Mouse (Mus musculus) forebrain, embryonic 14.5 days (tissue): ENCODE data around the gene Minos1. TPM values are rescaled to one million over a fixed set of nuclear protein-coding genes. Genes with fewer than 3 reads are reported as not detected.
A peak's percentile ranks its signal among the peaks of the same experiment; 100 is the strongest.

Experiments
- ATAC-seq: fragments of 200-750 bp; cut with Nextera tagmentation; 2 replicates; pipeline ENCODE4 v1.8.0; 2017; ENCODE audit warnings: mild to moderate bottlenecking, moderate library complexity
- DNase-seq: peaks from one replicate; pipeline ENCODE4 v3.0.0-alpha.2; 2015; ENCODE audit warnings: low spot score
- H3K27ac ChIP-seq: fragments of 300-500 bp; sonication (generic); 2 replicates; pipeline ENCODE4 v1.5.1; 2014; ENCODE audit warnings: low read depth, mild to moderate bottlenecking, control low read depth, low read length, moderate library complexity
- H3K27me3 ChIP-seq: fragments of 300-500 bp; sonication (generic); replicated peaks from 2 replicates; pipeline ENCODE4 v1.6.1; 2014; ENCODE audit warnings: low read length, control low read depth, mixed read lengths; ENCODE audit not compliant: control insufficient read depth, insufficient read depth
- H3K36me3 ChIP-seq: fragments of 300-500 bp; sonication (generic); 2 replicates; pipeline ENCODE4 v1.6.1; 2014; ENCODE audit warnings: low read length, control low read depth; ENCODE audit not compliant: control insufficient read depth, insufficient read depth
- H3K4me1 ChIP-seq: fragments of 300-500 bp; sonication (generic); 2 replicates; pipeline ENCODE4 v1.6.1; 2014; ENCODE audit warnings: antibody characterized with exemption, low read length, control low read depth; ENCODE audit not compliant: control insufficient read depth, insufficient read depth
- H3K4me2 ChIP-seq: fragments of 300-500 bp; sonication (generic); 2 replicates; pipeline ENCODE4 v1.6.1; 2014; ENCODE audit warnings: mild to moderate bottlenecking, control low read depth, low read length
- H3K4me3 ChIP-seq: fragments of 300-500 bp; sonication (generic); 2 replicates; pipeline ENCODE4 v1.5.1; 2014; ENCODE audit warnings: low read depth, low read length, control low read depth
- H3K9ac ChIP-seq: fragments of 300-500 bp; sonication (generic); 2 replicates; pipeline ENCODE4 v1.6.1; 2014; ENCODE audit warnings: mild to moderate bottlenecking, low read length, control low read depth, moderate library complexity
- H3K9me3 ChIP-seq: fragments of 300-500 bp; sonication (generic); replicated peaks from 2 replicates; pipeline ENCODE4 v1.6.1; 2016; ENCODE audit warnings: low read length, control low read depth, mixed read lengths; ENCODE audit not compliant: control insufficient read depth
- WGBS: fragments of 180-500 bp; shearing (Covaris S2); extraction: QIAGEN DNeasy Blood & Tissue Kit; methylation state at CpG from one replicate; pipeline ENCODE4 v1.1.7; 2014; 5-methylcytosine and 5-hydroxymethylcytosine counted together
- polyA plus RNA-seq: library from polyadenylated mRNA; unstranded; fragments of >200 nt; fragmentation: Nextera tagmentation; extraction: Ambion mirVana; gene quantifications from 2 replicates; pipeline ENCODE4 v1.2.1, GENCODE M21; 2014

The Minos1 gene
- polyA plus RNA-seq, 1 experiment from 2014 or later = 472 TPM

DNA sequence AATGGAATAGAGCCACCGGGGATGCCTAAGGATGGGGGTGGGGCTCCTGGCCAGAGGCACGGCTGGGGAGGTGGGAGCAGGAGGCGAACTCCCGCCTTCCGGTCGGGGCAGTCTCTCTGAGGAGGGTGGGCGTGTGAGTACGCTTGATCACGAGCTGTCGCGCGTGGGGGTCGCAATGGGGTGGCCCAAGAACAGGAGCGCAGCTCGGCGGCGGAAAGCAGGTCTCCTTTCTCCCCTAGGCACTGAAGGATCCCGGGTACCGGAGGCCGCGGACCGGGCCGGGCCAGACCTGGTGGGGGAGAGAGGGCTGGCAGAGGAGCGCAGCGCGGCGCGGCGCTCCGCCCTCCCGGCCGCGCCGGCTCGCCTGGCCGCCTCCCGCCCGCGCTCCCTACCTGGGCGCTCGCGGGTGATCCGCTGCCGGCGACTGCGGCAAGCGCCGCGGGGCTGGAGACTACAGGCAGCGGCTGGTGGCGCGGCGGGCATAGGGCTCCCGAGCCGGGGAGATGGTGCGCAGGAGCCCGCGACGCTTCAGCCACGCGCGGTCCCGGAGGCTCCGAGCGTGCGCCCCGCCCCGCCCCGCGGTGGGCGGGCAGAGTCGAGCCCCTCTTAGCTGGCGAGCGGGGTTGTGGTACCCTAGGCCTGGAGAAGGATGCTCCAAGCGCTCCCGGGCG, 55.7 kb downstream of the Minos1 start, which contains the start of gene Htr6:
Gene Htr6 (minus strand): TSS at position 530 of the 671 bp plus-strand sequence.
- peaks cover 40% of the 10 kb centered on the region for H3K27me3 ChIP-seq
- H3K4me3 ChIP-seq = peak within 1 kb of the TSS; percentile 52
- no peak within 1 kb of the TSS for H3K27ac ChIP-seq
- peak within 1 kb of the TSS; percentile 87 for H3K4me2 ChIP-seq
- peaks cover 3% of the 10 kb centered on the region; the same call in 1 of the 2 replicates for H3K4me1 ChIP-seq
- no peaks in the 10 kb centered on the region for H3K9me3 ChIP-seq
- no peaks in the 10 kb centered on the region for H3K36me3 ChIP-seq
- DNase-seq (peak; percentile 34), ATAC-seq (0 out of 2 replicates have a peak, but pooled peaks have one; percentile 49)
- peak within 1 kb of the TSS; percentile 54 for H3K9ac ChIP-seq
- under 1% methylated on average over 71 of the region's 77 CpGs for WGBS

DNA sequence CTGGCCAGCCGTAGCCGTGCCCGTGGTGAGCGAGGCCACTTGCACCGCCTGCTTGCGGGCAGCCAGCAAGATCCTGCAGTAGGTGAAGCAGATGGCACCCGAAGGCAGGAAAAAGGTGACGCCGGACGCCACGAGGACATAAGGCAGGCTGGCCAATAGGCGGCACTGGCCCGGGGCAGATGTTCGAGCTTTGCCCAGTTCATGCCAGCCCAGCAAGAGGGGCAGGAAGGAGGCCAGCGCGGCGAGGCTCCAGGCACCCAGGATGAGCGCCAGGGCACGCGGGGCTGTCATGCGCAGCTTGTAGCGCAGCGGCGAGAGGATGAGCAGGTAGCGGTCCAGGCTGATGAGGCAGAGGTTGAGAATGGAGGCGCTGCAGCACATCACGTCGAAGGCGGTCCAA, 56.9 kb downstream of the Minos1 start:
- Histone ChIP-seq H3K27me3 (peaks cover 40% of the 10 kb centered on the region), H3K4me3 (peak overlapping the region; percentile 52), H3K4me2 (peak overlapping the region; percentile 87; the same call in 1 of the 2 replicates), H3K4me1 (peaks cover 3% of the 10 kb centered on the region; the same call in 1 of the 2 replicates), H3K27ac (no peak overlapping the region), H3K36me3 (no peaks in the 10 kb centered on the region), H3K9ac (no peak overlapping the region), H3K9me3 (no peaks in the 10 kb centered on the region)
- ATAC-seq (no peak), DNase-seq (no peak)
- WGBS = 15% methylated on average over 29 of the region's 29 CpGs

- ATAC-seq = peak; percentile 50; the same call in 1 of the 2 replicates
- Histone ChIP-seq H3K9ac (no peak overlapping the region), H3K27me3 (peaks cover 4% of the 10 kb centered on the region), H3K9me3 (no peaks in the 10 kb centered on the region), H3K4me1 (no peaks in the 10 kb centered on the region), H3K4me3 (no peak overlapping the region), H3K4me2 (no peak overlapping the region), H3K27ac (no peak overlapping the region), H3K36me3 (no peaks in the 10 kb centered on the region)
- peak; percentile 53 for DNase-seq
- 29% methylated on average over 4 of the region's 4 CpGs for WGBS
Observed at GRCm38 (mm10) chr4:139068287-139068686, 62.6 kb downstream of the Minos1 start.

GRCm38 (mm10) chr4:139064831-139065230, 66.1 kb downstream of the Minos1 start:
- WGBS = 86% methylated on average over 5 of the region's 5 CpGs
- H3K27me3 ChIP-seq = no peaks in the 10 kb centered on the region; the same call in 1 of the 2 replicates
- no peak overlapping the region for H3K4me2 ChIP-seq
- DNase-seq (no peak), ATAC-seq (no peak)
- H3K27ac ChIP-seq = no peak overlapping the region
- no peak overlapping the region for H3K4me3 ChIP-seq
- H3K9me3 ChIP-seq = no peaks in the 10 kb centered on the region
- no peaks in the 10 kb centered on the region for H3K4me1 ChIP-seq
- H3K36me3 ChIP-seq = no peaks in the 10 kb centered on the region
- H3K9ac ChIP-seq = no peak overlapping the region

- H3K27me3 ChIP-seq = no peaks in the 10 kb centered on the region; the same call in 1 of the 2 replicates
- H3K4me2 ChIP-seq = no peak overlapping the region
- H3K4me3 ChIP-seq = no peak overlapping the region
- WGBS = 10% methylated on average over 7 of the region's 7 CpGs
- ATAC-seq (no peak), DNase-seq (peak; percentile 33)
- peaks cover 15% of the 10 kb centered on the region for H3K4me1 ChIP-seq
- no peak overlapping the region for H3K27ac ChIP-seq
- no peaks in the 10 kb centered on the region for H3K9me3 ChIP-seq
- H3K36me3 ChIP-seq = no peaks in the 10 kb centered on the region
- no peak overlapping the region for H3K9ac ChIP-seq
Observed at GRCm38 (mm10) chr4:139059569-139059968, 71.3 kb downstream of the Minos1 start.

DNA sequence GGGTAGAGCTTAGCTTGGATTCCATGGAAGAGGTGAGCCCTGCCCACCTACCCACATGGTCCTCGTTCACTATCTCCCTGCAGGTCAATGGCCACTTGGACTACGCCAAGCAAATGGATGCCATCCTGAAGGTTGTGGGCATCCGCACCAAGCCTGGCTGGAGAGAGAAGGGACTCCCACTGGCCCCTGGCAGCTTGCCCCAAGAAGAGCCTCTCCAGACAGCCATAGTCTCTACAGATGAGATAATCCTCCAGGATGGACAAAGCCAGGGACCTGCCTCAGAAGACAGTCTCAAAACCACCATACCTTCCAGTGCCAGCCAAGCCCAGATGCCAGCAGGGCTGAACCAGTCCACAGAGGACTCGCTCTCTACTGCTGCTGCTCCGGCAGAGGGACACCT, 72.9 kb downstream of the Minos1 start:
- H3K4me2 ChIP-seq = no peak overlapping the region
- no peak for DNase-seq
- WGBS = 92% methylated on average over 5 of the region's 5 CpGs

DNA sequence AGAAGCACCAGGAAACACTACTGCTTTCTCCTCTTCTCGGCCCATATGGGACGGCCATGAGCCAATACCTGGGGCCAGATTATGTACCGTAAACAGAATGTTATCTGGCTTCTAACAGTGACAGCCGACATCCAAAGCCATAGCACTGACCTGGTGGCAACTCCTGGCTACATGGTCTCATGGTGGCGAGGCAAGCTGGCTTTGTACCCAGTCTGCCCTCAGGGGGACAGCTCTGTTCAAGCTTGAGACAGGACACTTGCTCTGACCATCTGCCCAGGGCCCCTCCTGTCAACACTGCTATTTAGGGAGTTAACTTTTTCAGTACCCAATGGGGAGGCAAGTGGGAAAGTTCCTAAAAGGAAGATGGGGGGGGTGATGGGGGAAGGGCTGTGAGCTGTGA, 73.6 kb downstream of the Minos1 start:
- no peak overlapping the region for H3K4me2 ChIP-seq
- no peak overlapping the region for H3K27ac ChIP-seq
- 0 out of 2 replicates have a peak, but pooled peaks cover 5% of the 10 kb centered on the region for H3K27me3 ChIP-seq
- no peak for ATAC-seq
- 79% methylated on average over 5 of the region's 5 CpGs for WGBS
- no peaks in the 10 kb centered on the region for H3K36me3 ChIP-seq
- H3K4me3 ChIP-seq = no peak overlapping the region
- H3K4me1 ChIP-seq = peaks cover 27% of the 10 kb centered on the region
- no peak overlapping the region for H3K9ac ChIP-seq
- no peak for DNase-seq
- no peaks in the 10 kb centered on the region for H3K9me3 ChIP-seq

More for the DNA sequence above, 72.9 kb downstream of the Minos1 start:
- no peak for ATAC-seq
- no peaks in the 10 kb centered on the region for H3K36me3 ChIP-seq
- H3K4me3 ChIP-seq = no peak overlapping the region
- H3K27ac ChIP-seq = no peak overlapping the region
- no peaks in the 10 kb centered on the region for H3K9me3 ChIP-seq
- peaks cover 24% of the 10 kb centered on the region for H3K4me1 ChIP-seq
- H3K27me3 ChIP-seq = 0 out of 2 replicates have a peak, but pooled peaks cover 5% of the 10 kb centered on the region
- no peak overlapping the region for H3K9ac ChIP-seq

- DNase-seq (no peak), ATAC-seq (0 out of 2 replicates have a peak, but pooled peaks have one; percentile 9)
- Histone ChIP-seq H3K9ac (no peak overlapping the region), H3K4me2 (no peak overlapping the region), H3K27ac (peak overlapping the region; percentile 65), H3K4me3 (no peak overlapping the region), H3K9me3 (no peaks in the 10 kb centered on the region), H3K4me1 (peaks cover 30% of the 10 kb centered on the region), H3K27me3 (0 out of 2 replicates have a peak, but pooled peaks cover 5% of the 10 kb centered on the region), H3K36me3 (no peaks in the 10 kb centered on the region)
- WGBS = 58% methylated on average over 3 of the region's 3 CpGs
Observed at GRCm38 (mm10) chr4:139055744-139056143, 75.2 kb downstream of the Minos1 start.

DNA sequence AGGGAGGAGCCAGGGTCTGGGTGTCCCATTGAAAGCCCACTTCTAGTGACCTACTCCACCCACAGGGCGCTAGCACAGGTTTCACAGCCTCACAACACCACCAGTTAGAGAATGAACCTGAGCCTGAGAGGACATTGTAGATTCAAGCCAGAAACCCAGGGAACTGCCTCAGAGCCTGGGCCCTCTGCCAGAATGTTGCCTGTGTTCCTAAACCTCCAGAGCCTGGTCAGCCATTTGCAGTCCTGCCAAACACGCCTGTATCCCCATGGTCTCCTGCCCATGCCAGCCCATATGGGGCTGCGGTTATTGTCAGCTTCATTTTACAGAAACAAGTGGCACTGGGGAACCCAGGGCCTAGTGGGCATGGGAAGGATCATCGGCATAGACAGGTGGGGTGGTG, 75.6 kb downstream of the Minos1 start:
- Histone ChIP-seq H3K27me3 (0 out of 2 replicates have a peak, but pooled peaks cover 5% of the 10 kb centered on the region), H3K4me3 (no peak overlapping the region), H3K36me3 (no peaks in the 10 kb centered on the region), H3K9me3 (no peaks in the 10 kb centered on the region), H3K9ac (no peak overlapping the region), H3K27ac (peak overlapping the region; percentile 65), H3K4me1 (peaks cover 30% of the 10 kb centered on the region), H3K4me2 (no peak overlapping the region)
- ATAC-seq (peak; percentile 49), DNase-seq (peak; percentile 89)
- WGBS = 40% methylated on average over 4 of the region's 4 CpGs
